Mouse (Mus musculus): Measurements from ENCODE around the gene Fez1.
A peak's percentile ranks its signal among the peaks of the same experiment; 100 is the strongest.

The Fez1 gene

DNA sequence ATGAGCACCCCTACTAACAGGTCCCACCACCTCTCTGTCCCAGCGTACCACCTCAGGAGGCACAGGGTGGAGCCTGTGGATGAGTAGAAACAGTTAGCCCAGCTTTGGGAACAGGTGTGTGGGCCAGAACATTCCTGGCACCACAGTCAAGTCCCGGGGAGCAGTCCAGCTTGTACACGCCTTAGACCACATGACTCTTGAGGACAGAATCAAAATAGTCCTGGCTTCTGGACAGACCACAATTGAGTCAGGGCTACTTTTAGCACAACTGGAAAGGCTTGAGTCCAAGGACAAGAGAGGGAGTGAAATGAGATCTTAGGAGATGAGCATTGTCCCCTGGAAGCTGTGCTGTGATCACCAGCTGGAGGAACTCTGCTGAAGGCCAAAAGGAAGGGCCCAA, 76.9 kb downstream of the Fez1 start:
- no peak for DNase-seq

DNA sequence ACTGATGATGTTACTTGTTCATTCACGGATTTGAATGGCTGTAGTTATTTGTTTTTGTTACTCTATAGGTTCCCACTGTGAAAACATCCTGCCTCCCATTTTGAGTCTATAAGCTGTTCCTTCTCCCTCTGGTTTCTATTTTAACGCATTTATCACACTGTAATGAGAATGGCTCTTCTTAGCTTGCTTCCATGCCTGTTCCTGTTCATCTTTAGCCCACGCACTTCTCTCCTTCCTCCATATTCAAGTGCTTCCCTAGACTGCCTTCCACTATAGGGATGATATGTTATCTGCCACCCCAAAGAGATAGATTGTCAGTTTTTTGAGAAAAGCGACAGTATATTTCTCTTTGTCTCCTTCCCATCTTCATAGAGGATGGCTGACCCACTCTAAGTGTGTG, 78.8 kb downstream of the Fez1 start:
- DNase-seq = no peak

DNA sequence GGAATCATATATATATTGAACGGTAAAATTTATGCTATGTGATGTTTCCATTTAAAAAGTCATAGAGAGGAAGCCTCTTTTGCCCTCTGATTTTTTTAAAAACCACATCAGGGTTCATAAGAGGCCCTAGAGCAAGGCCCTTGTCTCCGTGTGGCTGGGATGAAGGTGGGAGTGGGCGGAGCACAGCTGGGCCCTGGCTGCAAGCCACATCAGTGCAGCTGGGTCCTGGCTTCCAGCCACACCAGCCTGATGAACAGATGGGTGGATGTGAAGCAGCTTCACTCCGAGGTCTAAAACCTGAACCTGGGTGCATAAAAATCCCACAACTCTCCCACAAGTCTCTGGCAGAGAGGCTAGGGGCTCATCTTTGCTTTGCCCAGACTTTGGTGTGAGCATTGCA, 83.8 kb downstream of the Fez1 start:
- DNase-seq = peak; percentile 54 to 56

DNA sequence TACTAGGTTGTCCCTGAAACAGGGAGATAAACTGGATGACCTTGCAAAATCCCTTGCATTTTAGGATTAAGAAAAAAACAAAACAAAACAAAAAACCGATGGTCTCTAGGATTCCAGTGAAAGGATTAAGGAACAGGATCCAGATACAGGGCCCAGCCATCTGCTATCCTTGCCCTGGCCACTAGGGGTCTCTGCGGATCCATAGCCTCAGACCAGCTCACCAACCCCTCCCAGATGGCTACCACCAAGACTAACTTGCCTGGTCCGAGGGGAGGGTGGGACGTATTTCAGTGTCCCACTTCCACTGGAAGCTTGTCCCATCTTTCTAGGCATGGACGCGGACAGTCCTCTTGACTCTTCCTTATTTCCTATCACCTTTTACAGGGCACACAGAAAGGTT, 94.7 kb downstream of the Fez1 start:
- peak; percentile 92 to 94 for DNase-seq

DNA sequence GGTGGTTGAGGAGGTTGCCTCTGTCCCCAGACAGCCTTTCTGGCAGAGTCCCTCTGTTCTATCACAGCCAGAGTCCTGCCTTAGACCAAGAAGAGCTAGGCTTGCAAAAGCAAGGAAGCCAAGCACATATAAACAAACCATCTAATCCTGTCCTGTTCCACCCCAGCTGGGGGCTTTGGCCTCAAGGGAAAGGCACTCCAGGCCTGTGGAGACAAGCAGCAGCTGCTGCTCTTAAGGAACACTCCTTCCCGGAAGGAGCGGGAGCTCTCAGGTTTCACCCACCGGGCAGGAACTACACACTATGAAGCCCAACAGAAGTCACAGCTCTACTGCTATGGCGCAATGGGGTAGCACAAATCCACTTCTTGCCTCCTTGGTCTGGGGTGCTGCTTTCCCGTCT, 95.3 kb downstream of the Fez1 start:
- no peak for DNase-seq

DNA sequence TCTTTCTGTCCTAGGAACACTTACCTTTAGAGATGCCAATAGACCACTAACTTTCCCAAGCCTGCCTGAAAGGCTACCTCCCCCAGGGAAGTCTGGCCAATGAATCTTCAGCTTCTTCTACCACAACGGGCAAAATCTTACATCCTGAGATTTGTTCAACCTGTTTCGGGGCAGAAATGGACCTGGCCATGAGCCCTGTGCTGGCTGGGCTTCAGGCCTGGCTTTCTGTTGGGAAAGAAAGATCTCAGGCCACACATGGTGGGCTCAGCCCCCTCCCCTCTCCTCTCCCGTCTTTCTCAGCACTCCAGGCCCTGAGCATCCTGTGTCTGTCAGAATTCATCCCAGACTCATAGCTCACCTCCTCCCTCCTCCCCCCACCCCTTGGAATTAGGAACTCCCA, 96.9 kb downstream of the Fez1 start:
- peak; percentile 60 to 66 for DNase-seq

DNA sequence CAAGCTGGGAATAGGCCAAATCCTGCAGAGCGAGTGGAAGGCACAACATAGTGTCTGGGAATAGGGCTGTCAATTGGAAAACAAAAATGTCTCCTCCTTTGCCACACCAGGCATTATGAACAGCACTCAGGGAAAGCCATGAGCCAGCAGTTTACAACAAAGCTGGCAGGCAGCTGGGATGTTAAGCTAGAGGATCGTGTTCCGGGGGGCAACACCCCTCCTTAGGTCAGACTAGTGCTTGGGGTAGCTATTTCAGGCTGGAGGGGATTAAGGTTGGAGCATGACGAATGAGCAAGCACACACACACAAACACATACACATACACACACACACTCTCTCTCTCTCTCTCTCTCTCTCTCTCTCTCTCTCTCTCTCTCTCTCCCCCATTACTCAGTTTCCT, 97.8 kb downstream of the Fez1 start:
- peak; percentile 36 to 53 for DNase-seq

DNA sequence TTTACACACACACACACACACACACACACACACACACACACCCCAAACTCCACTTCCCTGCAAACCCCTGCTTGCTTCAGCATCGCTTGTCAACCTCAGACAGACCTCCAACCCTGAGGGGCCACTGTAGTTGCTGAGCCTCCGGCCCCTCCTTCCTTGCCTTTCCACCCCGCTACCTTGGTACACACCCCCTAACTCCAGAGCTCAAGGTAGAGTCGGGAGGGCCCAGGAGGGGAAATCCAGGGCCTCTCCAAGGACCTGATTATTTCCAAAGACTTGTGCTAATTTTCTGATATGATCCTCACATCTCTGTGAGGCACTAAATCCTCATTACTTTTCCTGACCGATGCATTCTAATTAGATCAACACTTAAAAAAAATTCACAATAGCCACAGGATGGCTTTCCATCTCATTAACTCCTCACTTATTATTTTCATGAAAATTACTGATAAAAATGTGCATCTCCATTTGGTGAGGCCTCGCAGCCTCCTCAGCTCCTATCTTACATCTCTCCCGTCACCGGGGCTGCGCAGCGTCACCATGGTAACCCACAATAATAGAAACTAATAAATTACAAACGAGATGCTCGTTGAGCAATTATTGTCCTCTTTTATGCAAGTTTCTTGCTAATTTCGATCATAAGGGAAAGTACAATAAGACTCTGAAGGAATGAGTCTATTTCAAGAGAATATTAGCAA, 100.2 kb downstream of the Fez1 start:
- DNase-seq = no peak

DNA sequence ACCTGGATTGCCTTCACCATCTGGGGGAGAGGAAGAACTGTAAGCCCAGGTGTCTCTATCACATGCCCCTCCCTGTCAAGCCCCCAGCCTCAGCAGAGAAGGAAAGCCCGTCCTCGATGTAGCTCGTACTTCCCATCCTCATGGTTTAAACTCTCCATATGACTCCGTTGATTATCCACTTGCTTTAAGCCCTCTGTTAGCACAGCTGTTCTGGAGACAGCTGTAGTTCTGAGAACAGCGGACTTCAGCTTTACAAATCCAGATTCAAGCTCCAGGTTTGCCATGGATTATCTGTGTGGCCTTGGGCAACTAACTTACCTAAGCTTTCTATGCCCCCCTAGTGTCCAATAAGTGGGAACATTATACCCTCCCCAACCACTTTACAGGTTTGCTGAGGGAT, 102.1 kb downstream of the Fez1 start:
- DNase-seq = no peak
